Mouse (Mus musculus) limb, embryonic 11.5 days (tissue): ENCODE measurements at regions not wholly inside any gene's neighbourhood (a gene's known extent, or its start where the extent isn't known, plus 50 kb on each side); places are given as distances from the start of the nearest gene placed in this dataset.

ENCODE experiments used
- ATAC-seq: fragments of 200-750 bp; cut with Nextera tagmentation; 2 replicates; pipeline ENCODE4 v1.8.0; 2017; ENCODE audit warnings: low read depth; ENCODE audit not compliant: insufficient number of reproducible peaks, low FRiP score, low TSS enrichment
- DNase-seq: peaks from one replicate; pipeline ENCODE4 v3.0.0-alpha.2; 2015; ENCODE audit warnings: low spot score
- H3K27ac ChIP-seq: fragments of 300-500 bp; sonication (generic); replicated peaks from 2 replicates; pipeline ENCODE4 v1.5.1; 2014; ENCODE audit warnings: low read depth, mild to moderate bottlenecking, low read length
- H3K27me3 ChIP-seq: fragments of 300-500 bp; sonication (generic); 2 replicates; pipeline ENCODE4 v1.6.1; 2014; ENCODE audit warnings: mild to moderate bottlenecking, low read length, mixed read lengths; ENCODE audit not compliant: control insufficient read depth, insufficient read depth
- H3K36me3 ChIP-seq: fragments of 300-500 bp; sonication (generic); 2 replicates; pipeline ENCODE4 v1.6.1; 2014; ENCODE audit warnings: mild to moderate bottlenecking, low read length, moderate library complexity, mixed read lengths; ENCODE audit not compliant: control insufficient read depth, insufficient read depth
- H3K4me1 ChIP-seq: fragments of 300-500 bp; sonication (generic); 2 replicates; pipeline ENCODE4 v1.6.1; 2014; ENCODE audit warnings: low read length, mixed read lengths; ENCODE audit not compliant: control insufficient read depth, insufficient read depth
- H3K4me2 ChIP-seq: fragments of 300-500 bp; sonication (generic); 2 replicates; pipeline ENCODE4 v1.6.1; 2014; ENCODE audit warnings: low read depth, mild to moderate bottlenecking, moderate library complexity; ENCODE audit not compliant: severe bottlenecking
- H3K4me3 ChIP-seq: fragments of 300-500 bp; sonication (generic); 2 replicates; pipeline ENCODE4 v1.5.1; 2014; ENCODE audit warnings: low read depth, low read length
- H3K9ac ChIP-seq: fragments of 300-500 bp; sonication (generic); 2 replicates; pipeline ENCODE4 v1.6.1; 2014; ENCODE audit warnings: mild to moderate bottlenecking, low read length
- H3K9me3 ChIP-seq: fragments of 300-500 bp; sonication (generic); 2 replicates; pipeline ENCODE4 v1.6.1; 2016; ENCODE audit warnings: low read length; ENCODE audit not compliant: control insufficient read depth
- WGBS: fragments of 180-500 bp; shearing (Covaris S2); extraction: QIAGEN DNeasy Blood & Tissue Kit; methylation state at CpG from one replicate; pipeline ENCODE4 v1.1.7; 2014; 5-methylcytosine and 5-hydroxymethylcytosine counted together

GRCm38 (mm10) chr8:103919324-103919723 lies 182.1 kb upstream of the Cdh5 start:
- Histone ChIP-seq H3K4me1 (no peaks in the 10 kb centered on the region), H3K9ac (no peak overlapping the region), H3K9me3 (no peaks in the 10 kb centered on the region), H3K4me2 (no peak overlapping the region), H3K36me3 (no peaks in the 10 kb centered on the region), H3K27ac (no peak overlapping the region), H3K27me3 (no peaks in the 10 kb centered on the region), H3K4me3 (no peak overlapping the region)
- 92% methylated on average over 3 of the region's 3 CpGs for WGBS
- DNase-seq (no peak), ATAC-seq (no peak)

- ATAC-seq: no peak
- no peak for DNase-seq
- WGBS: 87% methylated on average over 4 of the region's 4 CpGs
Measured at GRCm38 (mm10) chr8:103921621-103922020, 179.8 kb upstream of the Cdh5 start.

GRCm38 (mm10) chr8:103922746-103923145 lies 178.7 kb upstream of the Cdh5 start:
- no peaks in the 10 kb centered on the region for H3K36me3 ChIP-seq
- H3K4me3 ChIP-seq: no peak overlapping the region
- DNase-seq (no peak), ATAC-seq (no peak)
- WGBS: 76% methylated on average over 2 of the region's 2 CpGs
- H3K27ac ChIP-seq: no peak overlapping the region
- no peaks in the 10 kb centered on the region for H3K9me3 ChIP-seq
- no peaks in the 10 kb centered on the region for H3K27me3 ChIP-seq
- no peak overlapping the region for H3K4me2 ChIP-seq
- no peaks in the 10 kb centered on the region for H3K4me1 ChIP-seq
- no peak overlapping the region for H3K9ac ChIP-seq

More at GRCm38 (mm10) chr8:103921621-103922020, 179.8 kb upstream of the Cdh5 start:
- no peak overlapping the region for H3K9ac ChIP-seq
- no peak overlapping the region for H3K4me2 ChIP-seq
- no peaks in the 10 kb centered on the region for H3K9me3 ChIP-seq
- no peak overlapping the region for H3K27ac ChIP-seq
- no peaks in the 10 kb centered on the region for H3K36me3 ChIP-seq
- no peaks in the 10 kb centered on the region for H3K27me3 ChIP-seq
- no peaks in the 10 kb centered on the region for H3K4me1 ChIP-seq
- H3K4me3 ChIP-seq: no peak overlapping the region

GRCm38 (mm10) chr8:103932681-103933080 lies 168.7 kb upstream of the Cdh5 start:
- no peaks in the 10 kb centered on the region for H3K36me3 ChIP-seq
- H3K9me3 ChIP-seq: no peaks in the 10 kb centered on the region
- WGBS: 33% methylated on average over 1 of the region's 1 CpGs
- no peak overlapping the region for H3K9ac ChIP-seq
- no peaks in the 10 kb centered on the region for H3K27me3 ChIP-seq
- no peak overlapping the region for H3K27ac ChIP-seq
- no peak for DNase-seq
- ATAC-seq: 0 out of 2 replicates have a peak, but pooled peaks have one; percentile 26
- H3K4me1 ChIP-seq: no peaks in the 10 kb centered on the region
- H3K4me3 ChIP-seq: no peak overlapping the region
- H3K4me2 ChIP-seq: no peak overlapping the region

- WGBS: 81% methylated on average over 3 of the region's 3 CpGs
- ATAC-seq (no peak), DNase-seq (no peak)
Measured at GRCm38 (mm10) chr8:103936491-103936890, 164.9 kb upstream of the Cdh5 start.

GRCm38 (mm10) chr8:103938283-103939230 lies 162.9 kb upstream of the Cdh5 start:
- Histone ChIP-seq H3K9ac (no peak overlapping the region), H3K27ac (no peak overlapping the region), H3K9me3 (no peaks in the 10 kb centered on the region), H3K4me3 (no peak overlapping the region), H3K36me3 (no peaks in the 10 kb centered on the region), H3K4me2 (no peak overlapping the region), H3K4me1 (no peaks in the 10 kb centered on the region), H3K27me3 (no peaks in the 10 kb centered on the region)
- DNase-seq: no peak
- ATAC-seq: no peak
- 45% methylated on average over 11 of the region's 11 CpGs for WGBS

More at GRCm38 (mm10) chr8:103936491-103936890, 164.9 kb upstream of the Cdh5 start:
- Histone ChIP-seq H3K27me3 (no peaks in the 10 kb centered on the region), H3K4me1 (no peaks in the 10 kb centered on the region), H3K27ac (no peak overlapping the region), H3K4me3 (no peak overlapping the region), H3K9me3 (no peaks in the 10 kb centered on the region), H3K9ac (no peak overlapping the region), H3K36me3 (no peaks in the 10 kb centered on the region), H3K4me2 (no peak overlapping the region)

- 95% methylated on average over 6 of the region's 6 CpGs for WGBS
- H3K9me3 ChIP-seq: no peaks in the 10 kb centered on the region
- no peaks in the 10 kb centered on the region for H3K4me1 ChIP-seq
- no peaks in the 10 kb centered on the region for H3K27me3 ChIP-seq
- H3K36me3 ChIP-seq: no peaks in the 10 kb centered on the region
- H3K4me3 ChIP-seq: no peak overlapping the region
- no peak for ATAC-seq
- H3K27ac ChIP-seq: no peak overlapping the region
- no peak overlapping the region for H3K4me2 ChIP-seq
- H3K9ac ChIP-seq: no peak overlapping the region
- no peak for DNase-seq
Measured at GRCm38 (mm10) chr8:103940958-103941532, 160.4 kb upstream of the Cdh5 start.

- H3K4me3 ChIP-seq: no peak overlapping the region
- no peaks in the 10 kb centered on the region for H3K9me3 ChIP-seq
- no peak overlapping the region for H3K4me2 ChIP-seq
- ATAC-seq (no peak), DNase-seq (no peak)
- no peaks in the 10 kb centered on the region for H3K27me3 ChIP-seq
- H3K4me1 ChIP-seq: no peaks in the 10 kb centered on the region
- no peak overlapping the region for H3K27ac ChIP-seq
- no peak overlapping the region for H3K9ac ChIP-seq
- WGBS: 82% methylated on average over 5 of the region's 5 CpGs
- no peaks in the 10 kb centered on the region for H3K36me3 ChIP-seq
Measured at GRCm38 (mm10) chr8:103948474-103948873, 153.0 kb upstream of the Cdh5 start.
